Mouse (Mus musculus) hindbrain, embryonic 15.5 days (tissue): ENCODE measurements around the gene Ufsp2. TPM values are rescaled to one million over a fixed set of nuclear protein-coding genes. Genes with fewer than 3 reads are reported as not detected.

ENCODE experiments used
- ATAC-seq: fragments of 200-750 bp; cut with Nextera tagmentation; 2 replicates; pipeline ENCODE4 v1.8.0; 2017; ENCODE audit warnings: low read depth, moderate number of reproducible peaks, moderate TSS enrichment; ENCODE audit not compliant: low FRiP score
- H3K27ac ChIP-seq: fragments of 300-500 bp; sonication (generic); replicated peaks from 2 replicates; pipeline ENCODE4 v1.5.1; 2015; ENCODE audit warnings: mild to moderate bottlenecking, inconsistent platforms
- H3K27me3 ChIP-seq: fragments of 300-500 bp; sonication (generic); 2 replicates; pipeline ENCODE4 v1.6.1; 2015; ENCODE audit warnings: control low read depth, inconsistent platforms
- H3K36me3 ChIP-seq: fragments of 300-500 bp; sonication (generic); 2 replicates; pipeline ENCODE4 v1.6.1; 2015; ENCODE audit warnings: control low read depth, inconsistent platforms
- H3K4me1 ChIP-seq: fragments of 300-500 bp; sonication (generic); replicated peaks from 2 replicates; pipeline ENCODE4 v1.6.1; 2015; ENCODE audit warnings: control low read depth, inconsistent platforms
- H3K4me2 ChIP-seq: fragments of 300-500 bp; sonication (generic); 2 replicates; pipeline ENCODE4 v1.6.1; 2015; ENCODE audit warnings: moderate library complexity, mild to moderate bottlenecking, inconsistent platforms
- H3K4me3 ChIP-seq: fragments of 300-500 bp; sonication (generic); 2 replicates; pipeline ENCODE4 v1.5.1; 2015; ENCODE audit warnings: mild to moderate bottlenecking, inconsistent platforms
- H3K9ac ChIP-seq: fragments of 300-500 bp; sonication (generic); 2 replicates; pipeline ENCODE4 v1.6.1; 2015; ENCODE audit warnings: inconsistent platforms
- H3K9me3 ChIP-seq: fragments of 300-500 bp; sonication (generic); 2 replicates; pipeline ENCODE4 v1.6.1; 2016; ENCODE audit warnings: control low read depth, inconsistent platforms
- WGBS: fragments of 180-500 bp; shearing (Covaris S2); methylation state at CpG from one replicate; pipeline ENCODE4 v1.1.7; 2015; 5-methylcytosine and 5-hydroxymethylcytosine counted together
- polyA plus RNA-seq: library from polyadenylated mRNA; unstranded; fragments of >200 nt; fragmentation: Nextera tagmentation; extraction: Ambion mirVana; gene quantifications from 2 replicates; pipeline ENCODE4 v1.2.1, GENCODE M21; 2015

Gene Ufsp2
- polyA plus RNA-seq, 1 experiment from 2014 or later: 66.9 TPM

DNA sequence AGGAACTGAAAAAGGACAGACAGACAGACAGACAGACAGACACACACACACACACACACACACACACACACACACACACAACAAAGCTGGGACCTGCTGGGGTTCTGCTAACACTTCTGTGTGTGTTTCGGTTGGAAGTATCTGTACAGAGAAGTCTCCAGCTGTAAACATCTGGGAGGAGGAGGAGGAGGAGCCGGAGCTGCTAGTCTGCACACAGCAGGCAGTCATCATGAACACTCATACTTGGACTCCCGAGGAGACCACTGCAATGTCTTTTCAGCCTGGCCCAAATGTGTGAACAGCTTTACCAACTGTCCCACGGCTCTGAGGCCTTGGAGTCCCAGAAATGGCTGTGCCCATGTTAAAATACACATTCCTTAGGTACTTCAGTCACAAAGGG lies 49.1 kb downstream of the Ufsp2 start:
- no peak overlapping the region for H3K4me2 ChIP-seq
- no peaks in the 10 kb centered on the region for H3K9me3 ChIP-seq
- H3K27me3 ChIP-seq: no peaks in the 10 kb centered on the region
- no peak overlapping the region for H3K27ac ChIP-seq
- 71% methylated on average over 4 of the region's 4 CpGs for WGBS
- H3K9ac ChIP-seq: no peak overlapping the region
- no peak overlapping the region for H3K4me3 ChIP-seq
- H3K36me3 ChIP-seq: no peaks in the 10 kb centered on the region
- no peak for ATAC-seq
- H3K4me1 ChIP-seq: no peaks in the 10 kb centered on the region

DNA sequence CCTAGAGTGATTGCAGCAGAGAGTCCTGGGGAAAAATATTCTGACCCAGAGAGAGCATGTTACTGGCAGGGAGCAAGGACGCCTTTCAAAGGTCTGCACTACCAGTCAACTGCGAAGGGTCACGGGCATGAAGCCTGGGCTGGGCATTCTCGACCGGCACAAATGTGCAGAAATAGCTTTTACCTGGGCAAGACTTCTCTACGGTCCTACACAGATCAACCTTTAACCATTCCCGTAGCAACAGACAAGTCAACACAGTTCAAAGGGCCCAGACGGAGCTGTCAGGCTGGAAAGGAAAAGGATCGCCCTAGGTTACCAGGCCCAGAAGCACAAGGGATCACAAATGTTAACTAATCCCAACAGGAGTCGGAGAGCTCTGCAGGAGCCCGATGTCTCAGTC lies 60.9 kb downstream of the Ufsp2 start:
- no peaks in the 10 kb centered on the region for H3K9me3 ChIP-seq
- no peaks in the 10 kb centered on the region for H3K4me1 ChIP-seq
- no peaks in the 10 kb centered on the region for H3K27me3 ChIP-seq
- 70% methylated on average over 11 of the region's 11 CpGs for WGBS
- ATAC-seq: no peak
- no peak overlapping the region for H3K9ac ChIP-seq
- H3K27ac ChIP-seq: no peak overlapping the region
- H3K4me2 ChIP-seq: no peak overlapping the region
- H3K4me3 ChIP-seq: no peak overlapping the region
- H3K36me3 ChIP-seq: peaks cover 22% of the 10 kb centered on the region; the same call in 1 of the 2 replicates

- no peak overlapping the region for H3K9ac ChIP-seq
- ATAC-seq: no peak
- no peaks in the 10 kb centered on the region for H3K27me3 ChIP-seq
- H3K4me3 ChIP-seq: no peak overlapping the region
- WGBS: 57% methylated on average over 1 of the region's 1 CpGs
- H3K4me2 ChIP-seq: no peak overlapping the region
- no peaks in the 10 kb centered on the region for H3K4me1 ChIP-seq
- H3K9me3 ChIP-seq: no peaks in the 10 kb centered on the region
- H3K27ac ChIP-seq: no peak overlapping the region
- peaks cover 35% of the 10 kb centered on the region for H3K36me3 ChIP-seq
Observed at GRCm38 (mm10) chr8:46039666-46040065, 64.3 kb downstream of the Ufsp2 start.

DNA sequence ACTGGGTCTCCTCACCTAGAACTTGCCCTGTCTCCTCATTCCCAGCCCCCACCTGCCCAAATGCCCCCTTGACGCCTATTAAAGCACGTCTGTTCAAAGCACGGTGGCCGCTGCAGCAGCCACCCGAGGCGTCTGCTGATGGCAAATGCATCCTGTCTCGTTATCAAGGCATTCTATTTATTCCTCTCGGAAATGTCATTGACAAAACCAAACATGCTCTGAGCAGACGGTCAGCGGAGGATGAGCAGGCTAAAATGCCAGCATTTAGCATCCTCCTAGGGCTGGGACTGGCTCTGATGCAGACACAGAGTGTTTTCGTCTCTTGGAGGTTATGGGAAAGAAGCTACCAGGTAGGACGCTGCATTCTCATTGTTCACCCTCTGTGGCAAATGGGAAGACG lies 64.9 kb downstream of the Ufsp2 start:
- Histone ChIP-seq H3K4me2 (no peak overlapping the region), H3K27me3 (no peaks in the 10 kb centered on the region), H3K36me3 (peaks cover 39% of the 10 kb centered on the region), H3K27ac (no peak overlapping the region; the same call in 1 of the 2 replicates), H3K9ac (no peak overlapping the region), H3K9me3 (no peaks in the 10 kb centered on the region), H3K4me1 (no peaks in the 10 kb centered on the region), H3K4me3 (no peak overlapping the region)
- ATAC-seq: no peak
- WGBS: 51% methylated on average over 13 of the region's 13 CpGs

Other genes with a start within 250 kb of the Ufsp2 start
- 18.9 and 20.9 TPM in 2 replicates for gene Pdlim3, start 90.1 kb upstream of the Ufsp2 start, polyA plus RNA-seq
- 0.09 and 0.21 TPM in 2 replicates for gene Ccdc110, start 40.9 kb upstream of the Ufsp2 start, polyA plus RNA-seq
- 5.7 and 6.1 TPM in 2 replicates for gene 1700029J07Rik, start 276 bp upstream of the Ufsp2 start, polyA plus RNA-seq
- gene Lrp2bp, start 23.8 kb downstream of the Ufsp2 start, polyA plus RNA-seq: 0.43 and 0.51 TPM in 2 replicates
- 38.4 and 45.2 TPM in 2 replicates for gene Ankrd37, start 30.2 kb downstream of the Ufsp2 start, polyA plus RNA-seq
- 21.3 and 22.4 TPM in 2 replicates for gene Cfap97, start 176.2 kb downstream of the Ufsp2 start, polyA plus RNA-seq
- gene Snx25, start 176.6 kb downstream of the Ufsp2 start, polyA plus RNA-seq: 10.9 and 11.2 TPM in 2 replicates
- 920 and 933 TPM in 2 replicates for gene Slc25a4, start 235.8 kb downstream of the Ufsp2 start, polyA plus RNA-seq